Mouse (Mus musculus) kidney, adult 9 months (tissue): ENCODE measurements around the gene Zfp266.
A peak's percentile ranks its signal among the peaks of the same experiment; 100 is the strongest.
"Not testable (repeated sequence)": the region's sequence is repeated elsewhere in the genome, so short reads cannot be mapped to it uniquely, and the experiment has no call there.

Experiments
- DNase-seq: peaks from one replicate; pipeline ENCODE4 v3.0.0; 2022

Zfp266 gene

DNA sequence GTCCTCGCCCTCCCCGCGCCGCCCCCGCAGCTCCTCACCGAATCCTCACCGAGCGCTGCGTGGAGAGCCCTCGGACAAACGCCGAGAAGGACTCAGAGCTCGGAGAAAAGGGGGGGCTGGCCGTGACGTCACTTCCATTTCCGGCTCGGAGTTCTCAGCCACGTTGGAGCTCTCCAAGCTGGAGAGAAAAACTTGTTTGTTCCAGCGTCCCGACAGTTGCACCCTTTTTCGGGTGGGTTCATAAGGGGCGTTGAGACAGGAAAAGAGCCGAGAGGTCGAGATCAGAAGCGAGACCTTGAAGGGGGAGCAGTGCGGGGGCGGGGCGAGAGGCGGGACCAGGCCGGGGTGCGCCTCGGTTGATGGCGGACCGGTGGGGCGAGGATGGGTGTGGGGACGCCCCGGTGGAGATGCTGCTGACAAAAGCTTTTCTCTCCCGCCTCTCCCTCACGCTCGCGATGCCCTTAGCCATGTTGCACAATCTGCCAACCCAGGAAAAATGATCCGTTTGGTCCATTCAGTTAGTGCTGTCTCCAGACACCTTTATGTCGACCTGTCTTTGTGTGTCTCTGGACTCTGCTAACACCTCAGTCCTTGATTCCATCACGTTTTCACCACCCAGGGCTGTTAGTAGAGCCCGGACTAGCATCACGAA lies at the start of gene Zfp266:
TSS of gene Zfp266 (minus strand) at position 112 of the 652 bp plus-strand sequence.
- peak; percentile 88 for DNase-seq

DNA sequence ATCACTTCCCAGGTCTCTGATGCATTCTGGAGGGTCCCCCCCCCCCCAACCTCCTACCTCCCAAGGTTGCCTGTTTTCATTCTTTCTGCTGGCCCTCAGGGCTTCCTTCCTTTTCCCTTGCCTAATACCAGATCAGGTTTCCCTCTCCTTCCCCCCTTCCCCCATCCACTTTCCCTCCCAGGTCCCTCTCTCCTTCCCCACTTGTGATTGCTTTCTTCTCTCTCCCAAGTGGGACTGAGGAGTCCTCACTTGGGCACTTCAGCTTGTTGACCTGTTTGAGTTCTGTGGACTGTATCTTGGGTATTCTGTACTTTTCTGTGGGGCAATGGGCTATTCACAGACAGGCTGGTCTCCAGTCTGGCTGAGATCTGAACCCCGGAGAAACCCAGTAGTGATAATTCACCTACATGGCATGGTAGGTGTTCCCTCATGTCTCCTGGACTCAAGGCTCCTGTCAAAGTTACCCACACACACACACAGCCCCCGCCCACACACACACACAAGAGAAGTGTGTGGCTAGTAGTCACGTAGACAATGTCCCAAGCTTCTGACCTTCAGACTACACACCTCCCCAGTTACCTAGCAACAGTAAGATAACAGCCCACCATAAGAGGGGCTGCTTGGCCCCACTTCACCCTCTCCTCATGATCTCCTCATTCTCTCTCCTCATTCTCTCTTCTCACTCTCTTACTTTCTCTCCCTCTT lies 44.3 kb upstream of the Zfp266 start:
- DNase-seq, result not testable (repeated sequence)

DNA sequence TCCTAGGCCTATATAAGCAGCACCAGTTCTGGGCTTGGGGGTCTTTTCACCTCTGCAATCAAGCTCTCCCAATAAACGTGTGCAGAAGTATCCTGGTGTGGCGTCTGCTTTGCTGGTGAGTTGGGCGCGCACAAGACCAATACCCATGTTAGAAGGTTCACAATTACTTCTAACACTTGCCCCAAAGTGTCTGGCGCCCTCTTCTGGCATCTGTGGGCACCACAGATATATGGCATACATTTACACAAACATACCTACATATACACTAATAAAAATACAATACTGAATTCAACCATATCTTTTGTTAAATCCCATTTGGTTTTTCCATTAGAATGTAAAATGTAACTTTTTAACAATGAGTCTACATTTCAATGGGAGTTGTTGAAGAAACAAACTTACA lies 41.0 kb upstream of the Zfp266 start:
- no peak for DNase-seq

DNA sequence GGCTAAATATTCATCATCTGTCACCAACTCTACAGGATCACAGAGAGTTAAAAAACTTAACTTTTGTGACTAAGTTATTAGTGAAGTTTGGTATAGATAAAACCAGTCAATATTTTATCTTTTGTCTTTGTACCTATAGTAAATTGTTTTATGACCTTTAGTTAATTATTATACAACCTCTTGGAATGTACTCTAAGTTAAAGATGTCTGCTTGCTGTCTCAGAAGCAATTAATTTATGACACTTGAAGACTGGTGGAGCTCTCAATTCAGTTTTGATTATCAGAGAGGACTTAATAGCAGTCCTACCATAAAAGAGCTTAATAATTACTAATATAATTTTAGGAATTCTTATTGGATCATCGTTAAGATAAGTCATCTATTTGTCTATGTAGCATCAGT lies 31.5 kb upstream of the Zfp266 start:
- DNase-seq, result no peak

DNA sequence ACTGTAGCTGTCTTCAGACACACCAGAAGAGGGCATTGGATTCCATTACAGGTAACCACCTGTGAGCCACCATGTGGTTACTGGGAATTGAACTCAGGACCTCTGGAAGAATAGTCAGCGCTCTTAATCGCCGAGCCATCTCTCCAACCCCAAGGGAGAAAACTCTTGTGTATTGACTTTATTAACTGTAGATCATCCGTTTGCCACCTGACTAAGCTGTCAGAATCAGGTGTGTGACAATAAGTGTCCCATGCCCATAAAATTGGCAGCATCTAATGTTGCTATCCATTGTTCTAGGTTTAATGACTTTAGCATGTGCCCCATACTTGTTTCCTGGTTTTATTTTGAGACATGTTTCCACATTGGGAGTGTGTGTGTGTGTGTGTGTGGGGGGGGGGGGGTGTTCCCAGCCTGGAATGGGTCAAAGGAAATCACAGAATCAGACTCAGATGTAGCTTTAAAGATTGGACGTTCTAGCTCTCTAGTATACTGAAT lies 30.6 kb upstream of the Zfp266 start:
- DNase-seq, result no peak

DNA sequence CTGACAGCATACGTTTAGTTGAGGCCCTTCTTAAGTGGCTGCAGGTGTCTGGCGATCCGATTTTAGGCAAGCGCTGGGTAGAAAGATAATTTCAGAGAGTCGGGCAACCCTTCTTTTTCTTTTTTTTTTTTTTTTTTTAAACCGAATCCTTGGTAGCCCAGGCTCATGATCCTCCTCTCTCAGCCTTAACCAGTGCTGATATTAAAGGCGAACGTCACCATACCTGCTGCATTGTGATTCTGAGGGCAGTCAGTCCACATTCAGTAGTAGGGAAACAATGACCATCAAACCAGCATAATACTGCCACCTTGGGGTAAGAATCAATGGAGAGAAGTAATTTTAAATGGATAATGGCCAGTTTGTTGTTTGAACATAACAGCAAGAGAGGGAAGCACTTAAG lies 23.9 kb upstream of the Zfp266 start:
- DNase-seq, result peak; percentile 78

DNA sequence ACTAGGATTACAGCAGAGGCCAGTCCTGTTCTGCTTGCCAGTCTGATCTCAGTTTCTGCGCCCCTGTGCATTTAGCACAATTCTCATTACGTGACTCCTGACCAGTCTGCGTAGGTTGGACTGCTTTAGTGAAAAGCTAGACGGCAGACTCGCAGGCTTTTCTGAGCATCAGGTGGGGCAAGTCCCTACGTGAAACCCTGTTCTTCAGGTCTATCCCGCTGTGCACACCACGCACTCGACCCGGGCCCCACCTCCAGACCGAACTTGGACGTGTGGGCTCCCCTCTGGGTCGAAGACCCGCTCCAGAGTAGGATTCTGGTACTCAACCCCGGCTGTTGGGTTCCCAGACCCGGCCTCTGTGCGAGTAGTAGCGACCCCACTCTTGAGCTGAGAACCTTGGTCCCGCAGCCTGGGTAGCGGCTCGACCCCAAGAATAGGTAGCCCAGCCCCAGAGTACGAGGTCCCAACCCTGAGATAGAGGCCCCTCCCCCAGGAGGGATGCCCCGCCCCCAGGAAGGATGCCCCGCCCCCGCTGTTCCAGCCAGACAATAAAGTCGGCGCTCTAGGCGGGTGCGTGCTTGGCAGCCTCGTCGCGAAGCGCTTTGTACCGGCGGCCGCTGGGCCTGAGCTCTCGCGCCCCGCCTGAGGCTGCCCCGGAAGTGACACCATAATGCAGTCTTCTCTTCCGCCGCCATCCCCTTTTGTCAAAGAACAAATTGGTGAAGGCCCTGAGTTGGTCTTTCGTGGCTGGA lies 23.0 kb upstream of the Zfp266 start:
- DNase-seq, result peak; percentile 85

DNA sequence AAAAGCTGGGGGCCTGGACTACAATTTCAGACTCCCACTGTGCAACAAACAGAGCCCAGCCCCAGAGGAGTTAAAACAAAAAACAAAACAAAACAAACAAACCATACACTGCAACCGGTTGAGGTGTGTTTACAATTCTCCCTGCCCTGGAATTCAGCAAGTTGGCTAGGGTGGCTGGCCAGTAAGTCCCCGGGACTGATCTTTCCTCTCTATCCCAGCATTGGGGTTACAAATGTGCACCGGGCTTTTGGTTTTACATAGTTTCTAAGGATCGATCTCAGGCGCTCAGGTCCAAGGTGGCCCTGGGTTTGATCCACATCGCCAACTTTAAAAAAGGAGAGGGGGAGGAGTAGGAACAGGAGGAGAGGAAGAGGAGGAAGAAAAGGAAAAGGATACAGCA lies 22.3 kb upstream of the Zfp266 start:
- DNase-seq, result no peak

DNA sequence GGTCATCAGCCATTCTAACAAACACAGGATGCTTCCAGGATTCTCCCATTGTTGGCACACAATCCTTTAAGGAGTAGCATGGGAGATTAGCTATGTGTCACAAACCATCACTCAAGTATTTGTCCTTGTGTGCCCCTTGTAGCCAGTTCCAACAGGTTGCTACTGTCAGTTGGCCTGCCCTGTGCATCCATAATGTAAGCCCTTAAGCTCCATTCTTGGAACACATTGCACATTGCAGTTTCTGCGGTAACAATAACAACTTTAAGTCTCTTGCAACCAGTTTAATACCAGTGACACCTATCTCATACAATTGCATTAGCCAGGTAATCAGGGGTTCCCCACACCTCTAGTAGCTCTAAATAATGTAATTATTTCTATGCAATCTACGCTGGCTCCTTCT lies 15.4 kb upstream of the Zfp266 start:
- DNase-seq, result no peak

DNA sequence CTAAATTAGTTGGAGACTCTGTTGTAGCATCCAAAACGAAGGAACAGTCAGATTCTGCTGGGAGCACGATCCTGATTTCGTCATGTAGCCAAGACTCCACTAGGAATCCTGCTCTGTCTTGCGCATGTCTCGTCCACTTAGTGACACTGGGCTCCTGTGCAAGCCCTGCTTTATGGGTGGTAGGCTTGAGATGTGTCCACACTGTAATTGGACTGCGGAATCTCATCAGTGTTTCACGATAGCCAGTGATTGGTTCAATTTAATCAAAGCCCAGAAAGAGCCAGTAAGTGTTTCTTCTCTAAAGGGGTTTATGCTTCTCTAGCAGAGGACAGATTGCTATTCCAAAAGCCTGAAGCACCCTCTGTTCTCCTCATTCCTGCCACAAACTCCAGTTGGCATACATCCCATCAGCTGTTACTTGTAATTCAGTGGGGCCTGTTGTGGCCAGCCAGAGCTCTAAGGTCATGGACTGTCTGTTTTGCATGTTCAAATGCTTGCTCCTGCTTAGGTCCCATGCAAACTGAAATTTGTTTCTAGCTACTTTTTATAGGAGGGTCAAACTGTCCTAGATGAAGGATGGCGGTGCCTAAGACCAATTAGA lies 13.2 kb upstream of the Zfp266 start:
- no peak for DNase-seq

DNA sequence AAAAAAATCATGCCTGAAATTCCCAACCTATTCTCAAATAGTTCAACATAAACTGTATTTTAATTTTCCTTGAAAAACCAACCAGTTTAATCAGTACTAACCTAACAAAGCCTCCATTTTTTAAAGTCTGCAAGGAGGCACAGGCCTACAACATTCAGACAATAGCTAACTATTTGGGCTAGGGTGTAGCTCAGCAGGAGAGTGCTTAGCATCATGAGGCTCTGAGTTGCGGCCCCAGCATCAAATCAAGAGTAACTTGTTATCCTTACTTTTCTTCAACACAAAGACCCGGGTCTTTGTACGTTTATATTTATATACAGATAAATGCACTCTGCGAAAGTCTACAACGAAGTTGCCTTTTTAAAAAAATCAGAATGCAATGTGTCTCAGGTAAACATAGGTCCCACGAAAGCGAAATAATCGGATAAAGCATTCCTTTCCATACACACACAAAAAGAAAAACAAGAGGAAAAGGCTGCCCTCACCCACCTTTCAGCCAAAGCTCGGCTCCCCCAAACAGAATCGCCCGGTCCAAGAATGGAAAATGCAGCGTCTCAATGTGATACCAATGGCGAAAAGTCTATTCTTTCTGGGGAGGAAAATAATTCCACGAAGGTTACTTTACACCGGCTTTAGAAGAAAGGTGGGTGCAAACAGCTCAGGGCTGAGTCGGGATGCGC lies 546 bp downstream of the Zfp266 start:
- DNase-seq, result peak; percentile 11

DNA sequence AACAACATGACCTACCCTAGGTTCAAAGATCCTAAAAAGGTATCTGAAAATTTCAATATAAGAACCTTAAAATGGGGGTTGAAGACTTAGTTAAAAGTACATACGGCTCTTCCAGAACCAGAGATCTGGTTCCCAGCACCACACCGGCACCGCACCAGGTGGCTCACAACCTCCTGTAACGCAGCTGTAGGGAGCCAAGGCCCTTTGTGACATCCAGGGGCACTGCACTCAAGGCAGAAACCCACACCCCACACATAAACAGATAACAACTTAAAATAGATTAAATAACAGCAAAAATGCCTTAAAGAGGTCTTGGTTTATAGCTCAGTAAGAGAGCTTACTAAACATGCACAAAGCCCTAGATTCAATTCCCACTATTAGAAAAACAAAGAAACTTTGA lies 1.3 kb downstream of the Zfp266 start:
- DNase-seq, result no peak

DNA sequence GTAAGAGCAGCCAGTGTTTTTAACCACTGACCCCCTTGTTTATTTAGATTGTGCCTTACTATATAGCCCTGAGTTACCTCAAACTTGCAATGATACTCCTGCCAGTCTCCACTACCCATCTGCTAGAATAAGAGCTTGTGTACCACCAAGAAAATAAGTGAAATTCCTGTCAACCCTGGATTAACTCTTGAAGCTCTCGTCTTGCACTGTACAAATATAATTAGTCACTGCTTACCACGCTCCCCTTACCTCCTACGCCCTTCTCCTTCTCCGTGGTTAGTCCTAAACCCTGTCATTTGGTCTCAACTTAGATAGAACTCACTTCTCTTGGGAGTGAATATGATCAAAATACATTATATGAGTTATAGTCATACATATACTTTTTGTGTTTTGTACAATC lies 2.5 kb downstream of the Zfp266 start:
- DNase-seq, result no peak

DNA sequence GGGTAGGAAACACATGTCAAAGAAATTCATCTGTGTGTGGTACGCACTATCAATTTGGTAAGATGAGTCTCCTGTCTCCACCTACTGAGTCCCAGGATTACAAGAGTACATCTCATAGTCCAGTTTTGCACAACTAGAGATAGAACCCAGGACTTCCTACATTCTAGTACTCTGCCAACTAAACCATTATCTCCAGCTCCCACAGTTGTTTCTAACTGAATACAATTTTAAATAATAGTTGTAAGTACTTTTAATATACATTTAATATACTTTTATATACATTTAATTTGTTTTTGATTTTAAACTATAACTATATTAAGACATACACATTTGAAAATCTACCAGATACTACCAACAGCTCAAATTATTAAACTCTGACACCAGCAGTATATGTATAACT lies 3.5 kb downstream of the Zfp266 start:
- DNase-seq, result no peak

DNA sequence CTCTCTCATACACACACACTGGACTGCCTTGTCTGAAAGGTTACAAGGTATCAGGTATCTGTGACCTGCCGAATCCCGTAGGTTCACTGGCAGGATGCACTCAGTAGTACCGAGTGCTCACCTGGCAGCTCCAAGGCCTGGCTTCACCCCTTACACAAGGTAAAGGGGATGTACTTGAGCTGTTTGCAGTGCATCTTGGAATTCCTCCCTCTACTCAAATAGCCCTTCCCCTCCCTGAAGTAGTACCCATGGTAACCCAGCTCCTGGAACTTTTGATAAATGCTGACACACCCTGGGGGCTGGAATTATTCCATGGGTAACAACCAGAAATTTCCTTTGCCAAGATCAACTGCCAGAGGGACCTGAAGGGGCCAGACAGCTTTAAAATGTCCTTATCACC lies 7.2 kb downstream of the Zfp266 start:
- DNase-seq, result no peak

DNA sequence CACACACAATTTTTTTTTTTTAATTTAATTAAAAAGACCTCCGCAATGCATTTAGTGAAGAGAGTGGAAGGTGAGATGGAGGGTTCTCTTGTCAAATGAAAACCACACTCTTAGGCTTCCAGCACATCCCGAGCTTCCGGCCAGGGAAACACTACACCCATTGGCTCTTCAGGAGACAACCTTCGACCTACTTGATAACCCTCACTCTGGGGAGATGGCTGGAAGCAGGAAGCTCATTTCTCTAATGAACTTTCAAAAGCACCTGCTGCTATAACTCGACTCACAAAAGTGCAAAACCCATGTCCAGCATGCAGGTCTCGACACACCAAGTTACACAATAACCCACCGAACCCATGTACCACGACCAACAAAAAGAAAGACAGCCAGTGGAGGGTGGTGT lies 8.5 kb downstream of the Zfp266 start:
- no peak for DNase-seq

DNA sequence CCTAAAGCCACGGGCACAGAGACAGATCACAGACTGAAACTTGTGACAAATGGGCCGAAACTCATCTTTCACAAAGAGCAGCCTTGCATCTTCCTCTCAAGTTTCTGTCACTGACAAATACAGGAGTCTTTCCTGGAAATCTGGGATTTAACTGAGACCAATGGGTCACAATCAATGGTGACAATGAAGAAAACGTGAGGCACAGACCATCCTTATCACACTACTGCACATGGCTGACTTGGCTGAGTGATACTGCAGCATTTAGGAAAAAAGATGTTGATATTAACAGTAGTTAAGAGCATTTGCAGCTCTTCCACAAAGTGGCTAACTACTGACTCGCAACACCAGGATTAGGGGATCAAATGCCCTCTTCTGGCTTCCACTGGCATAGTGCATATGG lies 9.6 kb downstream of the Zfp266 start:
- no peak for DNase-seq

DNA sequence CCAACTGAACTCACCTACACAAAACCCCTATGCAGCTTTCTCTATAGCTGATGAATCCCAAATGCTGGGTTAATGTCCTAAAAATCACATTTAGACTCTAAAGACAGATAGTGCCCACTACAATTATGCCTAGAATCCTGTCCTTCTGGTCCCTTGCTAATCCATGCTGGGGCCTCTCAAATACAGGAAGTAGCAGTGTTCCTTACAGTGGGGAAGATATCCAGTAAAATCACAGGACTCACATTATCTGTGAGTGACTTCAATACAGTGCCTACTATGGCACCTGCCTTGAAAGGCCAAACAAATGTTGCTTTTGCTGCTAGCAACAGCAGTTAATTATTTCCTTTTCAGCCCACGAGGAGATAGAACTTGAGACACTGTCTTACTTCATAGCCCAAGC lies 10.9 kb downstream of the Zfp266 start:
- no peak for DNase-seq

DNA sequence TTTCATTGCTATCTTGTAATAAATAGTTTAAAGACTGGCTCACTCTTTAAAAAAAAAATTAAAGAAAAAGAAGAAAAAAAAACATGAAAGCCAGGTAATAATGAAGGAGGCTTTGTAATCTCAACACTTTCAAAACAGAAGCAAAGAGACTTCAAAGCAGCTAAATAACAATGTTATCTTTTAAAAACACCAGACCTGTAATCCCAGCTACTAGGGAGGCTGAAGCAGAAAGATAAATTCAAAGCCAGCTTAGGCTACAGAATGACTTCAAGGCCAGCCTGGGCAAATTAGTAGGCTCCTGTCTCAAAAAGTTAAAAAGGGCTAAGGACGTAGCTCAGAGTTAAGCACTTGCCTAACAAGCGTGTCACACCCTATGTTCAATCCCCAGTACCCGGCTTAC lies 11.5 kb downstream of the Zfp266 start:
- DNase-seq, result no peak

DNA sequence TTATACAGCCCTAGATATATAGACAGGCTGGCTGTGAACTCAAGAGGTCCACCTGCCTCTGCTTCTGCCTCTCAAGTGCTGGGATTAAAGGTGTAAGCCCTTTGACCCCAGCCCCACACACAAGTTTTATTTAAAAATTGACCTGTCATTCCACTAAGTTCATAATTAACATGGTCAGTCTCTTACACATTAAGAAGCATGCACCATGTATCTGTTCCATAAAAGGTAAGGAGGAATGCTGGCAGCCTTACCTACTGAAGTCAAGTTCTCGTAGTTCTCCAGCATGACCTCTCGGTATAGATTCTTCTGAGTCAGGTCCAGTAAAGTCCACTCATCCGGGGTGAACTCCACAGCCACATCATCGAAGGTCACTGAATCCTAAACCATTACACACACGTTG lies 16.4 kb downstream of the Zfp266 start:
- DNase-seq, result peak; percentile 77

DNA sequence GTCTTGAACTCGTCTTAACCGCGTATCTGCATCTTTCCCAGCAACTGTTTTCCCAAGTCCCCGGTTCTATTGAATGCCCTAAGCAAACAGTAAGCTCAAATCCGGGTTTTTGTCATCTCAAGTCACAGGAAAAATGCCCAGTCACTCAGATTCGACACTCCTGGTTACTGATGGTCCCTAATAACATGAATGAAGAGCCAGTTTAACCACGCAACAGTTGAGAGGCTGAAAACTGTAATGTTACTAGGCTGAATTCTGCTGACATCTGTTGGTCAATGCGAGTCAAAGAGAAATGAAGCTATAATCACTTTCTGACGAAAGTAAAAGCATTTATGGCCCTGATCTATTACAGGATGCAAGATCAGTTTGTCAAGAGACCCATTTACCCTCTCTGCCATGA lies 27.9 kb downstream of the Zfp266 start:
- peak; percentile 38 for DNase-seq

DNA sequence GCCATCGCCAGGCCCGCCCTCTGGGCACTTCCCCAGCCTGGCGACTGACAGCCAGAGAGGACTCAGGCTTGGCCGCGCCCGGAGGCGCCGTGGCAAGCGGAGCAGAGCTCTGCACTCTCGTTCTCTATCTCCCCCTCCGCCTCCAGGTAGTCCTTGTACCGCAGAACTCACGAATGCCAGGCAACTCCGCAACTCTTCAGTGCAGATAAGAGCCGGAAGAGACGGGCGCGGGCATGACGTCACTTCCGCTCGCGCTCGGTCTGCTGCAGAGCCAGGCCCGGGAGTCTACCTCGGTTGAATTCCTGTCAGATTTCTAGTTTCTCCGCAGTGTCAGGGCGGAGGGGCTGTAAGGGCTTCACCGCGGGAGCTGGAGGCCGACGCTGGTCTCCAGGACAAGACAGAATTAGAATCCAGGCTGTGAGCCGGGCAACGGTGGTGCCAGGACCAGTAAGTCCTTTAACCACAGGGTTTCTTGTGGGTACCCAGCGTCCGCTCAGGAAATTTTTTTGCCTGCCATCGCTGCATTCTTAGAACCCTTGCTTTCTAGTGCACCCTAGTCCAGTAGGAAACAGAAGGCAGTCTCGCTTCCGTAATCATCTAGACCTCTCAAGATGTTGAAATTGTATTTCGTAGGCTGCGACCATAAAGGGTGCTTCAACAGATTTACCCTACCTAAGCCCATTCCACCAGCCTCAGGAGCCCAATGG lies 28.5 kb downstream of the Zfp266 start, which contains the start of gene Zfp426:
TSS of gene Zfp426 (minus strand) at position 220 of the 707 bp plus-strand sequence.
- DNase-seq, result peak; percentile 85
